Mouse (Mus musculus) thymus, postnatal 14 days (tissue): ENCODE data around the gene Iqschfp.

Source experiments
- DNase-seq: peaks from one replicate; pipeline ENCODE4 v3.0.0; 2021

Gene Iqschfp

GRCm38 (mm10) chr3:68610598-68611261, 718.7 kb downstream of the Iqschfp start:
- DNase-seq: no peak

- DNase-seq: peak; percentile 22
Measured at GRCm38 (mm10) chr3:68615042-68615810, 723.2 kb downstream of the Iqschfp start.

DNA sequence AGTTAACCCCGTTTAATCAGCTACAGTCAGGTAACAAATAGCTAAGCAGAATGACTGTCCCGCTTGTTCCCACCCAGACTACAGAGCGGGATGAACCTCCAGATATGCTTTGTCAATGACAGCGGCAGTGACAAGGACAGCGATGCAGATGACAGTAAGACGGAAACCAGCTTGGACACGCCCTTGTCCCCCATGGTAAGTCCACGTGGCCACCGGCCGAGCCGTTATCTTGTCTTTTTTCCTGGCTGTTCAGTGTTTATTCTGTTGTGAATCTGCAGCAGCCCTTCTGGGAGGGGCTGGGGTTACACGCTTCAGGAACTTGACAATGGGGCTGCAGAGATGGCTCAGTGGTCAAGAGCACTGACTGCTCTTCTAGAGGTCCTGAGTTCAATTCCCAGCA, 724.3 kb downstream of the Iqschfp start:
- no peak for DNase-seq

DNA sequence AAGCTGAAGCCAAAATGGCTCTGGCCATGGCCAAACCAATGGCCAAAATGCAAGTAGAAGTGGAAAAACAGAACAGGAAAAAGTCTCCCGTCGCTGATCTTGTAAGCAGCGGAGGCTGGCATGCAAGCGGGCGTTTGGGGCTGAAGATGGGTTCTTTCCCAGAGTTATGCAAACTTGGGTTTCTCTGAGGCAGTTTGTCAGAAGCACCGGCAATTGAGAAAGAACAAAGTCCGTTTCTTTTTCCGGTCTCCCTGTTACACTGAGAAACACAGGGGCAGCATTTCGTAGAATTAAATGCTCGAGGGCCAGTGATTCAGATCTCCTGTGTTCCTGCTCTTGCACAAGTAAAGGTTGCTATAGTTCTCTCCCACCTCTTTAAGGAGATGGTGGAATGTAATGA, 725.7 kb downstream of the Iqschfp start:
- no peak for DNase-seq

DNA sequence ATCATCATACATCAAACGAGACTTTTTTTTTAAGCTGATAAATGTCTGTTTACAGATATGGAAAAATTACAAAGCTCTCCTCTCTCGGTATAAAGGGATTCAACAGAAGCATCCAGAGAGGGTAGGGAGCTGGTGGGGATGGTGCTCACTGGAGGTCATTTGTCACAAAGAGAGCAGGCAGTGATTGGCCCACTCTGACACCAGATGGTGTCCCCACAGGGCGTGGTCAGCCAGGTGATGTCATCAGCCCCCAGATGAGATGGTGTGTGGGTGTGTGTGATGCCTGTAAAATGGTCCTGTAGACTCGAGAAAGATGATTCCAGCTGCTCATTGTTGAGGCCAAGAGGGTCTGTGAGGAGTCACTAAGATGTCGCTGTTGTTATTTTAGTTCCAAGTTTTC, 727.1 kb downstream of the Iqschfp start:
- DNase-seq: no peak

- DNase-seq: no peak
Measured at GRCm38 (mm10) chr3:68621971-68622370, 729.9 kb downstream of the Iqschfp start.

DNA sequence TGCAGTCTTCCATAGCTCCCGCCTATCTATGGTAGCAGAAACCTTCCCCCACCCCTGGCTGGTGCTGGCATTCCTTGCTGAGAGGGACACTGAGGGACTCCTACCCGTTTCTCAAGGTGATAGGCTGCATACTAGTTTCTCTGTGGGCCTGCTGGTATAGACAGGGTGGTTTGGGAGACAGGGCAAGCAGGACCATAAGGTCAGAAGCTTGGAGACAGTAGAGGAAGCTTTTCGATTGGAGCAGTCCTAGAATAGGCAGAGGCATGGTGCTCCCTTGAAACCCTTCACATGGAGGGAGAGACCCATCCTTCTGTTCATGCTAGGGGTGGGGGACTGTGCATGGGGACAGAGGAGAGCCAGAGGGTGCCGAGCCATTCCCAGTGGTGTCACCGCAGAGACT, 731.0 kb downstream of the Iqschfp start:
- no peak for DNase-seq

DNA sequence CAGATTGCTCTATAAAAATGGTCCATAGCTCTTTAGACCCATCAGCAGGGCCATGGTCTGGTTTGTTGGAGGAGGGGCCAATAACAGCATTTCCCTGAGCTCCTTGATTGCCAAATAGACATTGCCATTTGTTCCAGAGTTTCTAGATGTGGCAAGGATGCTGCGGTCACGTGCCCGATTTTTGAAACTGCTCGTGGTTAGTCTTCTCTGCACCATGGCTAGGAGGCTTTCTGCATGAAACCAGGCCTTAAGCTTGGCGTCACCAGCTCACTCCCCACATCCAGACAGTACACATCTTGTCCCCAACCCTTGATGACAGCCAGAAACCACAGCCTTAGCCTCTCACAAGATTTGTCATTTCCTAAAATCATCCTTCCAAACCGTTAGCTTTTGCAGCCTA, 732.4 kb downstream of the Iqschfp start:
- no peak for DNase-seq

DNA sequence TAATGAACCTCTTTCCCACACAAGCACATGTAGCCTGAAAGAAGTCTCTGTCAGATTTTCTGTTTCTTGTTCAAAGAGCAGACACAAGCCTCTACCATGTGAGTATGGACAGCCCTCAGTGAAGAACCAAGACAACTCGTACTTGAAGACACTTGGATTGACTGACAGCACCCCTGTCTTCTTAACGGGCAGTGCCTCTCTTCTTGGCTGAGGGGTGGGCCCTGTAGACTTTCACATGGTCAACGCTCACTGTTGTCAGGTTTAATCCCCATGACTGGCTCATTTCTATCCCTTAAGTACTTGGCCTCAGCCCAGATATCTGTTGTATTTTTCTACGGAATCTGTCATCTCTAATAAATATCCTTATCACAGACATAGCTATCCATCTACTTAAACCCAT, 738.2 kb downstream of the Iqschfp start:
- DNase-seq: no peak

DNA sequence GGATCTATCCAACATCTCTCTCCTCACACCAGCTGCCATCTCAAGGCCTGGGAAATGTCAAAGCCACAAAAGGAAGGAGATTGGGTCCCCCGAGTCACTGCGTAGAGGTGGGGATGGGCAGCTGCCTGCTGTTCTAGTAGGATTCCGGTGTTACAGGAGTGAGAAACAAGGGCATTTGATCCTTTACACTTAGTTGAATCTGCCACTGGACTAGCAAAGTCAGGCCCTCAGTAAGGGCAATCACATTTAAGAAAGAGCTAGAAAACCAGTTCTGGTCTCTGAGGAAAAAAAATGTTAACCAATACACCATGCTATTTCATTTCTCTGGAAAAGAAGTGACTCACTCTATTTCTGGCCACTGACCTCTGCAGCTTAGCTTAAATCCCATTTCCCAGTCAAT, 738.8 kb downstream of the Iqschfp start:
- DNase-seq: no peak

DNA sequence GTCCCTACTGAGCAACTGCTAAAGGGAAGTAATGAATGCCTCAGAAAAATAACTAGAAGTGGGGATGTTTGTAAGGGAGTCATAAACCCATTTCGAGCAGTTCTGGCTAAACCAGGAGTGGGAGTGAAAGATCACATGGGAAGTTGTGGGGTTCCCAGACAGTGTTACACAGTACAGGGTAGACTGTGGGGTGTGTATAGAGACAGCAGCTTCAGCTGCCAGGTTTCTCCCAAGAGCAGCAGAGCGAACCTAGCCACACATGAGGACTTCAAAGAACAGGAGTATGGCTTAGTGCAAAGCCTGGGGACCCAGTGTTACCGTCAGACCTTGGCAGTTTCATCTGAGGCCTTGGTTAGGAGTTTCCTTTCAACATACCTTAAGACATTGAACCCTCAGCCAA, 740.7 kb downstream of the Iqschfp start:
- no peak for DNase-seq

DNA sequence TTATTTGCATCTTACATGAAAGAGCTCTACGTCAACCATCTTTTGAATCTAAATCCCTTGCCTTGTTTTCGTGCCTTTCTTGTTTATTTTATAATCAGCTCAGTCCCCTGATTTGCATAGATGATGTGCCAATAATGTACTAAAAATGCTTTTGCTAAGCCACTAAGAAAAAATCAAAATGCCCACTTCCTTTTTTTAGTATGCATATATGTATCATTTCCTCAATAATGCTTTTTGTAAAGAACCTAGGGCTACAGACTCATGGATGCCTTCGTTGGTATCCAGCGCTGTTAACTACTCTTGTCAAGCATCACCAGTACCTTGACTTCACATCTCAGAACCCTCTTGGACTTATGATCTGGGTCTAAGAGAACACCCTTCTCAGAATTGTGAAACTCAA, 741.5 kb downstream of the Iqschfp start:
- DNase-seq: no peak

DNA sequence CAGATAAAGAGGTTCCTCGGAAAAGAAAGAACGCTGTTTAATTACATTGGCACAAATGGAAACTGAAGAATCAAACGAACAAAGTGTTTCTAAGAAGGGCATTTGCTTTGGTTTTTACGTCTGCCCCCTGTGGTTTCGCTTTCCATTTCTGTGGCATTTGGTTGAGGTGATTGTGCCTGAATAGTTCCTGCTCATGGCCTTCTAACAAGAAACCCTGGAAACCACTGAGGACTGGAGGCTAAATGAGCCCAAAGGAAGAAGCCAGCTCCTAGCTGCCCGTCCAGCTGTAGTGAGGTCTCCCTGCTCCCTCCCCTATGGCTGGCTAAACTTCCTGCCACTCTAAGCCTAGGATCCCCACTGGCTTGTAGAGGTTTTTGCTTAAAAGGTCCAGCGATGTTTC, 745.9 kb downstream of the Iqschfp start:
- DNase-seq: no peak

- DNase-seq: no peak
Measured at GRCm38 (mm10) chr3:68638703-68639102, 746.7 kb downstream of the Iqschfp start.

DNA sequence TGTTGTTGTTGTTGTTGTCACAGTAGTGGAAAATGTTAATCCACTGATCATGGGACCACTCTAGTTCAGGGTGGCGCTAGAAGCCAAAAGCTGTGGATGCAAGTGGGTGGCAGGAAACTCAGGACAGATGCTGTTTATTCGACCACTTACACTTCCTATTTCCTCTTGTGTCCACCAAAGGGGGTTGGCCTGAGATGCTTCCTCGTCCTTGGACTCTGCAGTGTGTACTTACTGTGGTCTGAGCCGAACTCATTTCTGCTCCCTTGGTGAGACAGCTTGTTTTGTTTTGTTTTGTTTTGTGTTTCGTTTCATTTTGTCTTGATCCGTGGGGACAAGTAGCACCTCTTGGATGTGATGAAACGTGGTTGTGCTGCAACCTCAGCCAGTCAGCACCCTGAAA, 750.9 kb downstream of the Iqschfp start:
- no peak for DNase-seq

DNA sequence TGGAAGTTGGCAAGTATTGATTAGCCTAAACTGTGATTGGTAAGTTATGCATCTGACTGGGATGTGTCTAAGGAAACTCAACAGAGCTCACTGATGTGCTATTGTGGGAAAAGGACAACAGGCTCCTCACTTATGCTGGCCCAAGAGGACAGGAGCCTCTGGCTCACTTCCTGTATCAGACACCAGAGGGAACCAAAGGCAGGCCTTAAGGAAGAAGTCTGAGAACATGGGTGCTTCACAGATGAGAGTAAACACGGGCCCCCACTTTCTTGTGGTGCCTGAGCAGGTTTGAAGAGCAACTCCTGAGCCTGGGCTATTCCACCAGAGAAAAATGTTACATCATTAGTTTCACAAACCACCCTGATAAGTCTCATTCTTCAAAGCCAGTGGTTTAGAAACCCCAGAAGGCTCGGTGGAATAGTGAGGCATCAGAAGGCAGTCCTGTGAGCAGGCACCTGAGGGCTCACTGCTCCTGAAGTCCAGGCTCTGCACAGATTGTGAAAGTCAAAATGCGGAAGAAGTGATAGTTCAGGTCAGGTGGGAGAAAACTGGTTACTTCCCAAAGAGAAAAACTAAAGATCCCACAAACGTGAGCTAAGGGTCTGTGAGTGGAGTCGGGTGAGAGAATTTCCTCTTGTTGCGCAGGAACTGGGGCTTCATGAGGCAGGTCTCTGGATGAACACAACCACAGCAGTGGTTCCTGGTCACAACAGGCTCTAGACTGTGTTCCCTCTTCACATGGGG, 754.5 kb downstream of the Iqschfp start:
- peak; percentile 75 for DNase-seq

DNA sequence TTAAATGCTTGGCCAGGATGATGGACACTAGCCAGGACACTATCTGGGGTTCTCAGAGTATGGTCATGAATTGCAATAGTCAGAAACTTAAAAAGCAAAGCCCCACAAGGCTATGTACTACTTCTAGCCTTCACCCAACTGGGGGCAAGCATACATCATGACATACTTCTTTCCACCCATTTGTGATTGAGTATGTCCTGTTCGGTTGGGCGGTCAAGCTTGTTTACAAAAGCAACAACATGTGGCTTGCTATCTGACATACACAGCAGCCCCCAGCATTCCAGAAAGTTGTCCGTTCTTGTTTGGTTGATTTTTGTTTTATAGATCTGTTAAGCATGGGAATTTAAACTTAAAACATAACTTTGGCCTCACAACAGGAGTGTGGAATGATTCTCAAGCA, 755.2 kb downstream of the Iqschfp start:
- DNase-seq: no peak

GRCm38 (mm10) chr3:68650251-68650650, 758.2 kb downstream of the Iqschfp start:
- DNase-seq: no peak

- no peak for DNase-seq
Measured at GRCm38 (mm10) chr3:68656607-68657352, 764.7 kb downstream of the Iqschfp start.

DNA sequence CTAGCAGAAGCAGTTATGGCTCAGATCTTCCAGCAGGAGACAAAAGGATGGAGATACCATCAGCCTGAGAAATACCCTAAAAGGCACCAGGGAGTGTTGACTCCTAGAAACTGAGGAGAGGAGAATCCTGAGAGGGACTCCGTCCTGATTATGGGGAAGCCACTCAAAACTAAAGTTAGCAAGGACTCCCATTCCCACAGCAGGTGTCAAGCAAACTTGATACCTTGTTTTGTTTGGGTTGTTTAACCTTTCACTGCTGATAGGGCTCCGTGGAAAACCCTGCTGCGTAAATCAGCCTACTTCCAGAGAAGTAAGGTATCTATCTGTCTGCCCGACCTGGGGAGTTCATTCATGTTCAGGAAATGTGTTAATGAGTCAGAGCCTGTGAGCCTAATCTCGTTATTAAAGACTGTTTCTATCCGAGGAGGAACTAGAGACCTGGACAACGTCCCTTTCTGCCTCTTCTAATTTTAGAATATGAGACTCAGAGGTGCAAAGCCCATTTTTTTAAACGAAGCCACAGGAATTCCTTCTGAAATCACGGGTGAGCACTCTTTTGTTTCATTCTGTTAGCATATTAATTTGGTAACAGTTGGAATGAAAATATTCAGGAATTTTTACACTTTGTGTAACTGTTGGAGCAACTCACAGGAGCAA, 765.7 kb downstream of the Iqschfp start:
- DNase-seq: no peak

DNA sequence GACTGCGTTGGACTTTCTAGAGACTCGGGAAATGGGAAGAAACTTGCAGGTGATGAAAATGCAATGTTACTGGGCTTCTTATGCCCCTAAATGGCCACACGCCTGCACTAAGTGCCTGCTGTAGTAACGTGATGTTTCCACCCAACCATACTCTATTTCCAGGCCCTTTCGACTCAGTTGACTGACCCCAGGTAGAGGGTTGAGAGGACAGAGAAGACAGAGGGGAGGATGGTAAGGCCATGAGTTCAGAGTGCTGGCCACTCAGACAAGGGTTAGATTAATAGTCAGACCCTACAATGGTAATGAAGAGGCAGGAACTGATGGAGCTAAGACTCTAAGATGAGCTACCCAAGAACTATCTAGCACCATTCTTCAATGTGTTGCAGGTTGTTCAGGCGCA, 768.0 kb downstream of the Iqschfp start:
- no peak for DNase-seq

GRCm38 (mm10) chr3:68660538-68660937, 768.5 kb downstream of the Iqschfp start:
- no peak for DNase-seq

- DNase-seq: no peak
Measured at GRCm38 (mm10) chr3:68662386-68662785, 770.4 kb downstream of the Iqschfp start.
